Mouse (Mus musculus): ENCODE measurements around the gene Flrt1. TPM values are rescaled to one million over a fixed set of nuclear protein-coding genes. Genes with fewer than 3 reads are reported as not detected.

The Flrt1 gene
- total and polyA plus RNA-seq, 3 experiments = not detected

GRCm38 (mm10) chr19:7111309-7111708 is 5.8 kb upstream of the Flrt1 start:
- Histone ChIP-seq H3K9ac (ENCODE audit: insufficient read depth, low read depth) (no peak overlapping the region), H3K27me3 (replicated peaks) (peaks cover 80% of the 10 kb centered on the region), H3K4me3 (replicated peaks in 1 of 3; ENCODE audit: low read depth in 2 of 3, low read length in 2 of 3, poor library complexity in 1 of 3) (no peak overlapping the region), H3K4me2 (ENCODE audit: insufficient read depth, low read depth, poor library complexity, severe bottlenecking) (no peak overlapping the region), H3K36me3 (replicated peaks in 1 of 2; ENCODE audit: control insufficient read depth in 1 of 2, insufficient read depth in 1 of 2, low read length in 1 of 2) (no peaks in the 10 kb centered on the region), H3K4me1 (ENCODE audit: control insufficient read depth in 1 of 2, insufficient read depth in 2 of 2) (peaks cover 0 to 3% of the 10 kb centered on the region in 2 experiments; a peak in 2 of 4 replicates), H3K9me3 (replicated peaks; ENCODE audit: low read length) (no peaks in the 10 kb centered on the region), H3K27ac (ENCODE audit: insufficient read depth, low read depth) (no peak overlapping the region), H3K79me2 (replicated peaks; ENCODE audit: control insufficient read depth, extremely low read depth, insufficient read depth, poor library complexity, severe bottlenecking) (no peaks in the 10 kb centered on the region)
- no peak for TF ChIP-seq PAX5 (IDR thresholded peaks at IDR 0.05; ENCODE audit: low read length)
- TF ChIP-seq ZMIZ1 (IDR thresholded peaks at IDR 0.05; ENCODE audit: low read depth, low read length) = no peak
- TF ChIP-seq USF2 (conservative IDR thresholded peaks at IDR 0.05; ENCODE audit: low read depth, low read length) = no peak
- TF ChIP-seq MAZ (IDR thresholded peaks at IDR 0.05; ENCODE audit: low read depth, low read length) = no peak
- TF ChIP-seq GABPA (IDR thresholded peaks at IDR 0.05; ENCODE audit: insufficient replicate concordance, low read depth, low read length) = no peak
- TF ChIP-seq E2F4 (IDR thresholded peaks at IDR 0.05; ENCODE audit: insufficient replicate concordance, low read depth, low read length) = no peak
- TF ChIP-seq ETS1 (conservative IDR thresholded peaks at IDR 0.05; ENCODE audit: low read depth, low read length) = no peak
- TF ChIP-seq IRF4 (IDR thresholded peaks at IDR 0.05; ENCODE audit: low read depth, low read length) = no peak
- TF ChIP-seq NRF1 (IDR thresholded peaks at IDR 0.05; ENCODE audit: low read depth, low read length) = no peak
- TF ChIP-seq EP300 (IDR thresholded peaks at IDR 0.05; ENCODE audit: low read length) = no peak
- TF ChIP-seq BHLHE40 (IDR thresholded peaks at IDR 0.05; ENCODE audit: low read depth, low read length) = no peak
- TF ChIP-seq UBTF (IDR thresholded peaks at IDR 0.05; ENCODE audit: low read depth, low read length) = no peak
- no peak for TF ChIP-seq ZKSCAN1 (IDR thresholded peaks at IDR 0.05; ENCODE audit: borderline replicate concordance, low read depth, low read length)
- no peak for TF ChIP-seq MXI1 (IDR thresholded peaks at IDR 0.05; ENCODE audit: low read depth, low read length)
- no peak for TF ChIP-seq CHD2 (IDR thresholded peaks at IDR 0.05; ENCODE audit: low read length)
- no peak for TF ChIP-seq HCFC1 (IDR thresholded peaks at IDR 0.05; ENCODE audit: low read depth, low read length)
- no peak for TF ChIP-seq POLR2A (IDR thresholded peaks at IDR 0.05; ENCODE audit: low read depth, low read length)
- TF ChIP-seq MAFK (IDR thresholded peaks at IDR 0.05; ENCODE audit: insufficient replicate concordance, low read length) = no peak
- TF ChIP-seq USF1 (IDR thresholded peaks at IDR 0.05; ENCODE audit: low read depth, low read length) = no peak
- in situ Hi-C loops (cut with MboI; ENCODE audit: low pct_ligation_motif_present, low pct_unique_long_range_greater_than_20kb, low sequenced_read_pairs) = no loop called here
- dilution Hi-C loops (cut with MboI; ENCODE audit: extremely low pct_ligation_motif_present, extremely low pct_unique_long_range_greater_than_20kb, low sequenced_read_pairs) = no loop called here
- DNase-seq (ENCODE audit: extremely low read depth) = no peak

- dilution Hi-C loops (cut with MboI; ENCODE audit: extremely low pct_ligation_motif_present, extremely low pct_unique_long_range_greater_than_20kb, low sequenced_read_pairs) (no loop called here), in situ Hi-C loops (cut with MboI; ENCODE audit: low pct_ligation_motif_present, low pct_unique_long_range_greater_than_20kb, low sequenced_read_pairs) (no loop called here)
Measured at GRCm38 (mm10) chr19:7110875-7111274, 5.3 kb upstream of the Flrt1 start.

More at GRCm38 (mm10) chr19:7110875-7111274, 5.3 kb upstream of the Flrt1 start:
- H3K9me3 ChIP-seq (replicated peaks; ENCODE audit: low read length) = no peaks in the 10 kb centered on the region
- H3K79me2 ChIP-seq (replicated peaks; ENCODE audit: control insufficient read depth, extremely low read depth, insufficient read depth, poor library complexity, severe bottlenecking) = no peaks in the 10 kb centered on the region
- H3K4me3 ChIP-seq (replicated peaks in 1 of 3; ENCODE audit: low read depth in 2 of 3, low read length in 2 of 3, poor library complexity in 1 of 3) = no peak overlapping the region
- no peaks in the 10 kb centered on the region for H3K4me1 ChIP-seq (ENCODE audit: control insufficient read depth in 1 of 2, insufficient read depth in 2 of 2)
- no peaks in the 10 kb centered on the region for H3K36me3 ChIP-seq (replicated peaks in 1 of 2; ENCODE audit: control insufficient read depth in 1 of 2, insufficient read depth in 1 of 2, low read length in 1 of 2)
- H3K27ac ChIP-seq (ENCODE audit: insufficient read depth, low read depth) = no peak overlapping the region
- H3K27me3 ChIP-seq (replicated peaks) = peaks cover 81% of the 10 kb centered on the region
- DNase-seq (ENCODE audit: extremely low read depth) = no peak
- H3K9ac ChIP-seq (ENCODE audit: insufficient read depth, low read depth) = no peak overlapping the region
- H3K4me2 ChIP-seq (ENCODE audit: insufficient read depth, low read depth, poor library complexity, severe bottlenecking) = no peak overlapping the region
- TF ChIP-seq SIN3A (IDR thresholded peaks at IDR 0.05; ENCODE audit: low read length) (no peak), MAFK (IDR thresholded peaks at IDR 0.05; ENCODE audit: insufficient replicate concordance, low read length) (no peak), MXI1 (IDR thresholded peaks at IDR 0.05; ENCODE audit: low read depth, low read length) (no peak), POLR2A (IDR thresholded peaks at IDR 0.05; ENCODE audit: low read depth, low read length) (no peak), ZNF384 (IDR thresholded peaks at IDR 0.05; ENCODE audit: low read depth, low read length) (no peak), ZMIZ1 (IDR thresholded peaks at IDR 0.05; ENCODE audit: low read depth, low read length) (no peak), MAX (IDR thresholded peaks at IDR 0.05; ENCODE audit: low read length) (no peak), EP300 (IDR thresholded peaks at IDR 0.05; ENCODE audit: low read length) (no peak), NELFE (IDR thresholded peaks at IDR 0.05; ENCODE audit: low read depth, low read length) (no peak), ELF1 (IDR thresholded peaks at IDR 0.05; ENCODE audit: low read depth, low read length) (no peak), HCFC1 (IDR thresholded peaks at IDR 0.05; ENCODE audit: low read depth, low read length) (no peak), ZKSCAN1 (IDR thresholded peaks at IDR 0.05; ENCODE audit: borderline replicate concordance, low read depth, low read length) (no peak), TCF12 (IDR thresholded peaks at IDR 0.05; ENCODE audit: low read depth, low read length) (no peak), IRF4 (IDR thresholded peaks at IDR 0.05; ENCODE audit: low read depth, low read length) (no peak), ZC3H11A (IDR thresholded peaks at IDR 0.05; ENCODE audit: low read depth, low read length) (no peak), BHLHE40 (IDR thresholded peaks at IDR 0.05; ENCODE audit: low read depth, low read length) (no peak), RAD21 (IDR thresholded peaks at IDR 0.05; ENCODE audit: low read depth, low read length) (no peak), JUN (IDR thresholded peaks at IDR 0.05; ENCODE audit: insufficient read depth, low read depth, low read length) (no peak)

All from CH12.LX (cell line).